Mouse (Mus musculus) MEL (cell line): ENCODE measurements around the gene Gm13283. TPM values are rescaled to one million over a fixed set of nuclear protein-coding genes. Genes with fewer than 3 reads are reported as not detected.
A peak's percentile ranks its signal among the peaks of the same experiment; 100 is the strongest.

Source experiments
- DNase-seq: peaks from one replicate; pipeline ENCODE4 v3.0.0; 2011; ENCODE audit warnings: low read depth, low spot score
- H3K27ac ChIP-seq: 2 replicates; pipeline ENCODE4 v1.5.1; 2012; ENCODE audit warnings: low read depth, mild to moderate bottlenecking, control low read depth, low read length, moderate library complexity; ENCODE audit not compliant: control insufficient read depth
- H3K27me3 ChIP-seq, 2 experiments: fragments of 150-350 bp in 1 of 2; sonication (generic) in 1 of 2; 2 replicates each; pipeline ENCODE4 v1.6.1; 2012; ENCODE audit warnings: low read length in 2 of 2, mild to moderate bottlenecking in 2 of 2, improper control_type of control experiment in 1 of 2, moderate library complexity in 1 of 2; ENCODE audit not compliant: insufficient read depth in 2 of 2, control insufficient read depth in 1 of 2
- H3K36me3 ChIP-seq, 2 experiments: 2 replicates each; pipeline ENCODE4 v1.6.1; 2012 to 2014; ENCODE audit warnings: low read length in 2 of 2, improper control_type of control experiment in 1 of 2, inconsistent platforms in 1 of 2, mild to moderate bottlenecking in 1 of 2; ENCODE audit not compliant: insufficient read depth in 2 of 2, control insufficient read depth in 1 of 2
- H3K4me1 ChIP-seq, 2 experiments: fragments of 150-350 bp in 1 of 2; sonication (generic) in 1 of 2; 2 replicates each; pipeline ENCODE4 v1.6.1; 2012; ENCODE audit warnings: low read length in 2 of 2, improper control_type of control experiment in 1 of 2, mild to moderate bottlenecking in 1 of 2; ENCODE audit not compliant: insufficient read depth in 2 of 2, control insufficient read depth in 1 of 2
- H3K4me3 ChIP-seq, 2 experiments: fragments of 150-350 bp in 1 of 2; sonication (generic) in 1 of 2; 2 replicates each; pipeline ENCODE4 v1.5.1; 2012; ENCODE audit warnings: low read depth in 2 of 2, low read length in 2 of 2, mild to moderate bottlenecking in 2 of 2, moderate library complexity in 2 of 2, control low read depth in 1 of 2, improper control_type of control experiment in 1 of 2; ENCODE audit not compliant: control insufficient read depth in 1 of 2, insufficient read depth in 1 of 2
- H3K79me2 ChIP-seq: 2 replicates; pipeline ENCODE4 v1.6.1; 2012; ENCODE audit warnings: mild to moderate bottlenecking, low read length, moderate library complexity; ENCODE audit not compliant: control insufficient read depth, poor library complexity, insufficient read depth
- H3K9ac ChIP-seq: 2 replicates; pipeline ENCODE4 v1.6.1; 2012; ENCODE audit warnings: low read depth, mild to moderate bottlenecking, control low read depth, low read length, moderate library complexity; ENCODE audit not compliant: control insufficient read depth, poor library complexity, severe bottlenecking
- H3K9me3 ChIP-seq: fragments of 150-350 bp; sonication (generic); replicated peaks from 2 replicates; pipeline ENCODE4 v1.6.1; 2012; ENCODE audit warnings: mild to moderate bottlenecking, low read length, improper control_type of control experiment, moderate library complexity; ENCODE audit not compliant: insufficient read depth
- BHLHE40 ChIP-seq: IDR thresholded peaks from 2 replicates; pipeline ENCODE4 v1.6.1; 2012; ENCODE audit warnings: low read depth, mild to moderate bottlenecking, inconsistent platforms, low read length, improper control_type of control experiment, borderline replicate concordance
- CTCF ChIP-seq, 3 experiments: IDR thresholded peaks in 2 of 3; conservative IDR thresholded peaks in 1 of 3; 2 replicates each; pipeline ENCODE4 v1.5.1; 2011 to 2012; ENCODE audit warnings: low read length in 3 of 3, low read depth in 2 of 3, mild to moderate bottlenecking in 2 of 3, improper control_type of control experiment in 1 of 3, inconsistent platforms in 1 of 3, mixed read lengths in 1 of 3, moderate library complexity in 1 of 3; ENCODE audit not compliant: control insufficient read depth in 1 of 3, insufficient read depth in 1 of 3, poor library complexity in 1 of 3, severe bottlenecking in 1 of 3
- E2F4 ChIP-seq: IDR thresholded peaks from 2 replicates; pipeline ENCODE4 v1.6.1; 2011; ENCODE audit warnings: low read depth, low read length, improper control_type of control experiment, borderline replicate concordance
- ETS1 ChIP-seq: IDR thresholded peaks from 2 replicates; pipeline ENCODE4 v1.6.1; 2012; ENCODE audit warnings: low read depth, mild to moderate bottlenecking, inconsistent platforms, low read length, improper control_type of control experiment, moderate library complexity
- JUND ChIP-seq: IDR thresholded peaks from 2 replicates; pipeline ENCODE4 v1.6.1; 2011; ENCODE audit warnings: low read depth, mild to moderate bottlenecking, improper control_type of control experiment, low read length
- KAT2A ChIP-seq: conservative IDR thresholded peaks from 2 replicates; pipeline ENCODE4 v1.6.1; 2012; ENCODE audit warnings: low read depth, low read length, improper control_type of control experiment, inconsistent platforms
- MEF2A ChIP-seq: IDR thresholded peaks from 2 replicates; pipeline ENCODE4 v1.6.1; 2014; ENCODE audit warnings: low read depth, mild to moderate bottlenecking, inconsistent platforms, low read length, improper control_type of control experiment; ENCODE audit not compliant: poor library complexity, insufficient replicate concordance, severe bottlenecking; ENCODE audit errors: extremely low read depth
- MYB ChIP-seq: IDR thresholded peaks from 2 replicates; pipeline ENCODE4 v1.6.1; 2011; ENCODE audit warnings: mild to moderate bottlenecking, low read depth, low read length, improper control_type of control experiment
- RAD21 ChIP-seq: IDR thresholded peaks from 2 replicates; pipeline ENCODE4 v1.6.1; 2011; ENCODE audit warnings: mild to moderate bottlenecking, low read depth, low read length, improper control_type of control experiment
- SMC3 ChIP-seq: IDR thresholded peaks from 2 replicates; pipeline ENCODE4 v1.6.1; 2011; ENCODE audit warnings: low read depth, low read length, improper control_type of control experiment
- TCF12 ChIP-seq: IDR thresholded peaks from 2 replicates; pipeline ENCODE4 v1.6.1; 2014; ENCODE audit warnings: low read depth, mild to moderate bottlenecking, inconsistent platforms, low read length, improper control_type of control experiment, moderate library complexity
- USF1 ChIP-seq: IDR thresholded peaks from 2 replicates; pipeline ENCODE4 v1.6.1; 2014; ENCODE audit warnings: low read depth, mild to moderate bottlenecking, inconsistent platforms, low read length, improper control_type of control experiment, moderate library complexity
- USF2 ChIP-seq, 2 experiments: IDR thresholded peaks; 2 replicates each; pipeline ENCODE4 v1.6.1; 2011 to 2012; ENCODE audit warnings: improper control_type of control experiment in 2 of 2, low read length in 2 of 2, borderline replicate concordance in 1 of 2, inconsistent platforms in 1 of 2, low read depth in 1 of 2, mild to moderate bottlenecking in 1 of 2; ENCODE audit not compliant: insufficient read depth in 1 of 2
- ZKSCAN1 ChIP-seq: IDR thresholded peaks from 2 replicates; pipeline ENCODE4 v1.6.1; 2012; ENCODE audit warnings: low read depth, mild to moderate bottlenecking, inconsistent platforms, low read length, improper control_type of control experiment, moderate library complexity
- polyA plus RNA-seq, 2 experiments: library from polyadenylated mRNA; stranded (reverse) in 1 of 2; unstranded in 1 of 2; fragments of >175 nt in 1 of 2; fragments of >200 nt in 1 of 2; gene quantifications; 2 replicates each; pipeline versions ENCODE4 v1.2.1 to v1.2.4; 2012; ENCODE audit warnings: low replicate concordance in 2 of 2, low read depth in 1 of 2; ENCODE audit not compliant: insufficient read length in 2 of 2, insufficient read depth in 1 of 2, missing spikeins in 1 of 2
- total RNA-seq: library from RNA; depleted of rRNA; stranded (reverse); fragments of 300-350 nt; gene quantifications from 2 replicates; pipeline ENCODE4 v1.2.3, GENCODE M21; 2012

The Gm13283 gene
- total and polyA plus RNA-seq, 3 experiments = not detected

DNA sequence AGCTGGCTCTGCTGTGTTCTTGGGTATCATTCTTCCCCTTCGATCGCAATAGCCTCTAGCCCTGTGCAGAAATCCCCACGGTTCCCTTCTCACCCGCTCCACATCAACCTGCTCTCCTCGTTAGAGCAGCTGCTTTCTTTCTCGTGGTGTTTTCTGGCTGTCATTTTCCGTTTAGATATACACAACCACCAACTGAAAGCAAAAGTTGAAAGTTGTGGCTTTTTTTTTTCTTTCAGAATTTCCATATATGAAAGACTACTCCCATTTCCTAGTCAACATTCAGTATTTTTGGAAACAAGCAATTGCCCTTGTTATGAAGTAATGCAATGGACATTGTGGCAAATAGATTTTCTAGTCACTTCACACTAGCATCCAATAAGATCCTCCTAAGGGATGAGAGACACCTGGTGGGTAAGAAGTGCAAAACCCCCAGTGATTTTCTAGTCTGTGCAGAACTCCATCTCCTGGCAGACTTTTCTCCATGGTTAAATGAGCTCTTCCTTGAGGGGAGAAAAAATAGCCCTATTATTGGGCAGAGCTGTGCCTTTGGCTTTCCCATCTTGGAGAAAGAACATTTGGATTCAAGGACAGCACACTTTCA lies 17.0 kb upstream of the Gm13283 start:
- H3K79me2 ChIP-seq = no peaks in the 10 kb centered on the region
- H3K9me3 ChIP-seq = no peaks in the 10 kb centered on the region
- DNase-seq = no peak
- no peaks in the 10 kb centered on the region for H3K4me1 ChIP-seq
- no peak overlapping the region for H3K9ac ChIP-seq
- no peaks in the 10 kb centered on the region for H3K36me3 ChIP-seq
- H3K4me3 ChIP-seq = no peak overlapping the region
- peaks cover 3 to 5% of the 10 kb centered on the region in 2 experiments; a peak in 3 of 4 replicates for H3K27me3 ChIP-seq
- H3K27ac ChIP-seq = no peak overlapping the region
- TF ChIP-seq TCF12 (no peak), CTCF (IDR thresholded peaks at IDR 0.05 in 2 of 3, conservative IDR thresholded peaks at IDR 0.05 in 1 of 3; ENCODE audit: control insufficient read depth in 1 of 3, insufficient read depth in 1 of 3, low read depth in 2 of 3, low read length in 3 of 3, poor library complexity in 1 of 3, severe bottlenecking in 1 of 3) (peak in 1 of 3 experiments; percentile 39; a peak in 2 of 6 replicates), BHLHE40 (no peak), RAD21 (0 out of 2 replicates have a peak, but pooled peaks have one; percentile 1), SMC3 (peak; percentile 33; the same call in 1 of the 2 replicates), KAT2A (no peak)

DNA sequence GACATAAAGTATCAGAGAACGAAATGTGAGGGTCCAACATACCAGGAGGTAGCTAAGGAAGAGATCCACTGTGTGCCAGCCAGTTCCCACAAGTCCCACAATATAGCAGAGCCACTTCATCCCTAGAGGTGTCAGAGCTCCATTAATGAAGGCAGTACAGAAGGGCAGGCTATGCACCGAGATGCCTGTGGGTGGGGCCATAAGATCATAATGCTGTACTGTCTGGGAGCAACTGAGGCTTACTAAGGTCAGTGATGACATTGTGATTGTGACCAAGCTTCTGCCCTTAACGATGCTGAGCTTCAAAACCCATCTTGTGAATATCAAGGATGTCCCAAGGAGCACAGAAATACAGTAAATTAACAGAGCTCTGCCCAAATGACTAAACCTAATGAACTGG lies 15.7 kb upstream of the Gm13283 start:
- Histone ChIP-seq H3K79me2 (no peaks in the 10 kb centered on the region), H3K4me1 (no peaks in the 10 kb centered on the region), H3K9ac (no peak overlapping the region), H3K4me3 (no peak overlapping the region)
- no peak for DNase-seq
- no peak for TF ChIP-seq ETS1
- TF ChIP-seq ZKSCAN1 = no peak
- no peak for TF ChIP-seq E2F4
- no peak for TF ChIP-seq BHLHE40
- no peak for TF ChIP-seq JUND
- no peak for TF ChIP-seq USF1
- no peak for TF ChIP-seq MEF2A
- TF ChIP-seq TCF12 = no peak
- TF ChIP-seq MYB = no peak
- TF ChIP-seq CTCF (IDR thresholded peaks at IDR 0.05 in 2 of 3, conservative IDR thresholded peaks at IDR 0.05 in 1 of 3; ENCODE audit: control insufficient read depth in 1 of 3, insufficient read depth in 1 of 3, low read depth in 2 of 3, low read length in 3 of 3, poor library complexity in 1 of 3, severe bottlenecking in 1 of 3) = peak in 1 of 3 experiments; percentile 36; a peak in 3 of 6 replicates
- TF ChIP-seq USF2 (IDR thresholded peaks at IDR 0.05; ENCODE audit: borderline replicate concordance in 1 of 2, insufficient read depth in 1 of 2, low read depth in 1 of 2, low read length in 2 of 2) = no peak
- peak; percentile 21 for TF ChIP-seq RAD21
- TF ChIP-seq, all 39 proteins: peak for 2
- H3K27me3 ChIP-seq = peaks cover 3 to 5% of the 10 kb centered on the region in 2 experiments; a peak in 3 of 4 replicates
- H3K9me3 ChIP-seq = no peaks in the 10 kb centered on the region
- no peak overlapping the region for H3K27ac ChIP-seq
- no peaks in the 10 kb centered on the region for H3K36me3 ChIP-seq
